Comparison of ENCODE assay signal across 21 mouse cellular contexts in the genomic region with DNA sequence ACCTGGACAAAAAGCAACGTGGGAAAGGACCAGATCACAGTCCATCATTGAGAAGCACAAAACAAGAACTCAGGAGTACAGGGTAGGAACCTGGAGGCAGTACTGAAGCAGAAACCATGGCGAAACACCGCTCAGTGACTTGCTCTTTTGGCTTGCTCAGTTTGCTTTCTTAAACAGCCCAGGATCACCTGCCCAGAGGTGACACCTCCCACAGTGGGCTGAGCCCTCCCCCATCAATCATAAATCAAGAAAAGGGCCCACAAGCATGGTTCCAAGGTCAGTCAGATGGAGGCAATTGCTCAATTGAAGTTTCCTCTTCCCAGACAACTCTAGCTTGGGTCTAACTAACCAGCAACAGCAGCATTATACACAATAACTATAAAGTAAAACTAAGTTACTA. TPM values are rescaled to one million over a fixed set of nuclear protein-coding genes. Genes with fewer than 3 reads are reported as not detected.
DNase-seq lines count a peak whose midpoint lies in the region; ATAC-seq lines count a peak whose summit lies in the region.
"Had no signal": no experiment of that assay in that cellular context is flagged by ENCODE, and none has a peak within 500 bp of the region (broad histone marks: within the 10 kb centered on the region; RNA-seq: fewer than 3 reads in every experiment).

No protein-coding gene starts in this region.

- no peaks in the 10 kb centered on the region for H3K4me1 ChIP-seq in intestine, embryonic 16.5 days (ENCODE audit: control insufficient read depth, insufficient read depth, low read length)
- H3K4me1 ChIP-seq: embryonic facial prominence, embryonic 13.5 days; embryonic facial prominence, embryonic 15.5 days; forebrain, embryonic 13.5 days; forebrain, embryonic 15.5 days had no signal

- no peak overlapping the region for H3K4me3 ChIP-seq in intestine, embryonic 16.5 days (ENCODE audit: low read length)
- H3K4me3 ChIP-seq: embryonic facial prominence, embryonic 13.5 days; embryonic facial prominence, embryonic 15.5 days; erythroblast, embryonic 14.5 days; forebrain, embryonic 13.5 days; forebrain, embryonic 15.5 days had no signal

- H3K9ac ChIP-seq in intestine, embryonic 16.5 days (ENCODE audit: low read depth, low read length), result no peak overlapping the region
- H3K9ac ChIP-seq: embryonic facial prominence, embryonic 13.5 days; embryonic facial prominence, embryonic 15.5 days; forebrain, embryonic 13.5 days; forebrain, embryonic 15.5 days; forebrain, postnatal 0 days had no signal

- peak; percentile 61 for DNase-seq in heart, adult 11 months
- no peak for DNase-seq in heart, postnatal 36 days
- peak; percentile 65 for DNase-seq in fat pad, adult 2 months (ENCODE audit: extremely low read depth, low read depth, low spot score)
- DNase-seq in B cell, adult 2 months, result no peak
- DNase-seq in right cerebral cortex, postnatal 10 days (ENCODE audit: low spot score in 2 of 2), result no peak
- DNase-seq: adrenal gland, adult 2 months; adrenal gland, postnatal 10 days; adrenal gland, postnatal 25 days; cerebellum, adult 11-12 months; cerebellum, adult 2 months; cerebellum, adult 9-10 months; cerebellum, postnatal 10 days; cerebellum, postnatal 36 days; embryo, embryonic 11 days; forebrain, postnatal 0 days had no signal

- H3K27ac ChIP-seq in intestine, embryonic 16.5 days (ENCODE audit: low read length), result no peak overlapping the region
- H3K27ac ChIP-seq: embryonic facial prominence, embryonic 13.5 days; embryonic facial prominence, embryonic 15.5 days; forebrain, embryonic 13.5 days; forebrain, embryonic 15.5 days had no signal

- H3K27me3 ChIP-seq in intestine, embryonic 16.5 days (replicated peaks; ENCODE audit: control insufficient read depth, insufficient read depth, low read length), result no peaks in the 10 kb centered on the region
- H3K27me3 ChIP-seq: embryonic facial prominence, embryonic 13.5 days; embryonic facial prominence, embryonic 15.5 days; forebrain, embryonic 13.5 days; forebrain, embryonic 15.5 days had no signal

- 82% methylated on average over 3 of the region's 3 CpGs for WGBS in intestine, embryonic 16.5 days

- intact Hi-C loops in heart, postnatal 36 days (cut with DNase I), result no loop called here

- H3K36me3 ChIP-seq in intestine, embryonic 16.5 days (ENCODE audit: control insufficient read depth, insufficient read depth, low read length), result no peaks in the 10 kb centered on the region
- H3K36me3 ChIP-seq: embryonic facial prominence, embryonic 13.5 days; embryonic facial prominence, embryonic 15.5 days; forebrain, embryonic 15.5 days had no signal

- no peak overlapping the region for H3K4me2 ChIP-seq in intestine, embryonic 16.5 days (ENCODE audit: low read depth, low read length)
- H3K4me2 ChIP-seq: embryonic facial prominence, embryonic 13.5 days; embryonic facial prominence, embryonic 15.5 days; forebrain, embryonic 13.5 days; forebrain, embryonic 15.5 days had no signal

- H3K9me3 ChIP-seq in intestine, embryonic 16.5 days (ENCODE audit: control insufficient read depth, low read length), result no peaks in the 10 kb centered on the region
- H3K9me3 ChIP-seq: embryonic facial prominence, embryonic 13.5 days; embryonic facial prominence, embryonic 15.5 days; forebrain, embryonic 13.5 days; forebrain, embryonic 15.5 days had no signal

- ATAC-seq in intestine, embryonic 16.5 days, result peak; percentile 46; the same call in 1 of the 2 replicates
- ATAC-seq: forebrain, embryonic 13.5 days; forebrain, embryonic 15.5 days; forebrain, postnatal 0 days had no signal

RNA-seq across cellular contexts. Expression of gene Ago1, which starts 15.5 kb away (rescaled TPM):
- 10 to 100 TPM; 11.2 to 13.5 TPM for total RNA-seq in heart, postnatal 36 days (2021)
- polyA plus RNA-seq in intestine, embryonic 16.5 days (2015; fragmentation: Nextera tagmentation; extraction: Ambion mirVana), result 3.3 and 3.5 TPM in 2 replicates

RNA-seq across cellular contexts. Expression of gene Ago4, which starts 49.4 kb away (rescaled TPM):
- 1 to 10 TPM; 9.2 to 9.7 TPM for total RNA-seq in heart, postnatal 36 days (2021)
- 0.65 and 0.86 TPM in 2 replicates for polyA plus RNA-seq in intestine, embryonic 16.5 days (2015; fragmentation: Nextera tagmentation; extraction: Ambion mirVana)
- polyA plus RNA-seq: erythroblast, embryonic 14.5 days had no signal

RNA-seq across cellular contexts. Expression of gene Ago3, which starts 54.5 kb away (rescaled TPM):
- total RNA-seq in heart, postnatal 36 days (2021), result 10 to 100 TPM in 1 of 2 experiments, 1 to 10 TPM in 1; 9.0 to 11.7 TPM
- 9.7 and 10.6 TPM in 2 replicates for polyA plus RNA-seq in intestine, embryonic 16.5 days (2015; fragmentation: Nextera tagmentation; extraction: Ambion mirVana)

Comparison
In these comparisons a context has a peak if more than half of its experiments do, and no peak if none do; other contexts are left out.
1. DNase-seq: peak in heart, adult 11 months (single experiment) and fat pad, adult 2 months (single experiment); none in heart, postnatal 36 days (0 of 2), B cell, adult 2 months (0 of 2) and right cerebral cortex, postnatal 10 days (0 of 2).